Mouse (Mus musculus): ENCODE data around the gene Adam23. TPM values are rescaled to one million over a fixed set of nuclear protein-coding genes. Genes with fewer than 3 reads are reported as not detected.

The Adam23 gene
- polyA plus RNA-seq, 1 experiment from 2014 or later: 4.1 TPM

DNA sequence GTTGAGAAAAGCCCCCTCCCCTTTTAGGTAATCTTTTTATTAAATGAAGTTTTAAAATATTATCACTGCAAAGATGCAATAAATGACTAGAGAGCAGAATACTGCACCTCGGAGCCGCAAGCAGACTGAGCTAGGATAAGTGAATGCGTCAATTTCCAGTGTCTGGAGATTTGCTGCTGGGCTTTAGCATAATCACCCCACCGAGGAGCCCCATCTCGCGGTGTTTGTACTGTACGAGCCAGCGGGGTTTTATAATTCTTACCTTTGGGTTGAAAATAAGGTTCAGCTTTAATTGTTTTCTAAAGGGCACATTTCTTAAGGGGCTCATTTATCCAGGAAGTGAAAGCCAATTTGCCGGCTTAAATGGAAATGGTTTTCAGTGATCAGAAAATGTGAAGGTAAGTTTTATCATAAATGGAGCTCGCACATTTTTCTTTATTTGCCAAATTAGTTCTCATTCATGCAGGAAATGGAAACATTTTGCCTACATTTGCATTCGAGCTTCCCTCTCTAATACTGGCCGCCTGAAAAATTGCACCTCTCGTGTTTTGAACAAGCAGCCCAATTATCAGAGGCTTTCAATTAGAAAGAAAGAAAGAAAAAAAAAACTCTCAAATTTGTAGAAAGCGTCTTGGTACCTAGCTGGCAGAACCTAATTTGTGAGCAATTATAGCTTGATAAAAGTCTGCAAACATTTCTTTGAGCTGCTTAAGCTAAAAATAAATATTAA is 94.4 kb downstream of the Adam23 start:
- H3K9me3 ChIP-seq (ENCODE audit: control insufficient read depth, low read length): no peaks in the 10 kb centered on the region
- no peak overlapping the region for H3K27ac ChIP-seq (replicated peaks; ENCODE audit: low read depth, low read length)
- no peak overlapping the region for H3K4me3 ChIP-seq (ENCODE audit: low read depth, low read length)
- no peaks in the 10 kb centered on the region for H3K36me3 ChIP-seq (ENCODE audit: control insufficient read depth, insufficient read depth, low read length)
- no peaks in the 10 kb centered on the region for H3K27me3 ChIP-seq (ENCODE audit: control insufficient read depth, insufficient read depth, low read length)
- no peaks in the 10 kb centered on the region for H3K4me1 ChIP-seq (ENCODE audit: control insufficient read depth, insufficient read depth, low read length)
- 60% methylated on average over 14 of the region's 14 CpGs for WGBS
- no peak for DNase-seq (ENCODE audit: low spot score)
- ATAC-seq (ENCODE audit: insufficient number of reproducible peaks, low FRiP score, low TSS enrichment, low read depth): no peak
- H3K9ac ChIP-seq (ENCODE audit: low read length): no peak overlapping the region
- no peak overlapping the region for H3K4me2 ChIP-seq (ENCODE audit: low read depth, severe bottlenecking)

DNA sequence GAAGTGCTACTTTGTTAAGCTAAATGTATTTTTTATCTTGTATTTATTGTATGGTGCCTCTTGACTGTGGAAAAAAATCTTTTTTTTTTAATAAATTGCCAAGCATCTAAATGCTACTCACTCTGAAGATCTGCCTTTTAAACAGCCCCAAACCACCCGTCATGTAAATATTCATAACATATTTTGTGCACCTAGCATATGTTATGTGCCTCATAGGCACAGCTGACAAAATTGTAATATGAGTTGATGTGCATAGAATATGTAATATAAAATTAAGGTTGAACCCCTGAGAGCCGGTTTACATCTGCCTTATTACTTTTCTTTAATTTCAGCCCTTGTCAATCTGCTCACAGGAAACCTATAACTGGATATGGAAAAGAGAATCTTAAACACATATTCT is 98.4 kb downstream of the Adam23 start:
- no peak overlapping the region for H3K4me3 ChIP-seq (ENCODE audit: low read depth, low read length)
- H3K4me2 ChIP-seq (ENCODE audit: low read depth, severe bottlenecking): no peak overlapping the region
- H3K27ac ChIP-seq (replicated peaks; ENCODE audit: low read depth, low read length): no peak overlapping the region
- no peaks in the 10 kb centered on the region for H3K9me3 ChIP-seq (ENCODE audit: control insufficient read depth, low read length)
- H3K36me3 ChIP-seq (ENCODE audit: control insufficient read depth, insufficient read depth, low read length): no peaks in the 10 kb centered on the region
- WGBS: 88% methylated on average over 2 of the region's 2 CpGs
- no peak for DNase-seq (ENCODE audit: low spot score)
- no peak for ATAC-seq (ENCODE audit: insufficient number of reproducible peaks, low FRiP score, low TSS enrichment, low read depth)
- no peak overlapping the region for H3K9ac ChIP-seq (ENCODE audit: low read length)
- H3K4me1 ChIP-seq (ENCODE audit: control insufficient read depth, insufficient read depth, low read length): no peaks in the 10 kb centered on the region
- no peaks in the 10 kb centered on the region for H3K27me3 ChIP-seq (ENCODE audit: control insufficient read depth, insufficient read depth, low read length)

DNA sequence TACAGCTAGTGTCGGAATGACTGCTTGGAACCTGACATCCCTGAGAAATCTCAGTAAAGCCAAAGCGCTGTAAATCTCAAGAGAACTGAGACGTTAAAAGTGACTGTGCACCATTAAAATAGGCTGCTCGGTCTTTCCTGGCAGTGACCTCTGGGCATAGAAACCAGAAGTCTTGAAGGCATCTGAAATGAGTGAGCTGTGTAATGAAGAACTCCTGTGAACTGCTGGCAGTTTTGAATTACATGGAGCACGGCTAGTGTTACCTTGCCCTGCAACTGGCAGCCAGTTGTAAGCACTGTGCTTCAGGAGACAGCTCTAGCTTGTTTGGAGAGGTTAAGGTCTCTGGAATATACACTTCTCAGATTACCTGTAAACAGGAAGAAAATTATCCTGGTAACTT is 107.3 kb downstream of the Adam23 start:
- no peak overlapping the region for H3K9ac ChIP-seq (ENCODE audit: low read length)
- no peak overlapping the region for H3K27ac ChIP-seq (replicated peaks; ENCODE audit: low read depth, low read length)
- no peaks in the 10 kb centered on the region for H3K27me3 ChIP-seq (ENCODE audit: control insufficient read depth, insufficient read depth, low read length)
- 6% methylated on average over 5 of the region's 5 CpGs for WGBS
- H3K4me3 ChIP-seq (ENCODE audit: low read depth, low read length): no peak overlapping the region
- no peak overlapping the region for H3K4me2 ChIP-seq (ENCODE audit: low read depth, severe bottlenecking)
- DNase-seq (ENCODE audit: low spot score): peak; percentile 51
- H3K36me3 ChIP-seq (ENCODE audit: control insufficient read depth, insufficient read depth, low read length): no peaks in the 10 kb centered on the region
- no peaks in the 10 kb centered on the region for H3K9me3 ChIP-seq (ENCODE audit: control insufficient read depth, low read length)
- H3K4me1 ChIP-seq (ENCODE audit: control insufficient read depth, insufficient read depth, low read length): peaks cover 11% of the 10 kb centered on the region
- peak; percentile 77 for ATAC-seq (ENCODE audit: insufficient number of reproducible peaks, low FRiP score, low TSS enrichment, low read depth)

DNA sequence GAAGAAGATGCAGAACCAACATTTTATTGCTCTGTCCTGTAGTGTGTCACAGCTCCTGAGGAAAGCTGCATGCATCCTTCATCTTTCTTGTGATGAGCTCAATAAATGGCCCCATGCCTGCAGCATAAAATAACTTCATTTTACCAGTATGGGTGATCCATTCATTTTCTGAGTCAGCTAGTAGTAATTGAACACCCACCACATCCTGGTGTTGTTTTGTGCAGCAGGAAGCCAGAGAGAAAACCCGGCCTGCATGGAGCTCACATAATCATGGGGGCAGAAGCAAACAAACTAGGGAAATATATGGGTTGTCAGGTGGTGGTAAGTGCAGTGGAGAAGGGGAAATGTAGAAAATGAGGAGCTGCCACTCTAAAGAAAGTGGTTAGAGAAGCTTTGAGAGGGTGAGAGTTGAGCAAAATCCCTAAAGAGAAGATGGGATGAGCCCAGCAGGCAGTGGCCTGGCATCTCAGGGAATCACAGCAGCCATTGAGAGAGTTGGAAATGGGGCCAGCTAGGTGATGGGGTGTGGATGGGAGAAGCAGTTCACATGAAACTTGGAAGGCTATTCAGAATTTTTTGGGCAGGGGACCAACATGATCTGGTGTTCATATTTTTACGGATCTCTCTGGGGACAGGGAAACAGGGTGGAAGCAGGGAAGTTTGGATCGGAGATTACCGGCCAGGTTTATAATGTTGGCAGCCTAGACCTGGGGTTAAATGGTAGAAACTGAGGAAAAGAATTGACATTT is 116.3 kb downstream of the Adam23 start:
- no peak overlapping the region for H3K4me2 ChIP-seq (ENCODE audit: low read depth, severe bottlenecking)
- H3K36me3 ChIP-seq (ENCODE audit: control insufficient read depth, insufficient read depth, low read length): no peaks in the 10 kb centered on the region
- no peaks in the 10 kb centered on the region for H3K4me1 ChIP-seq (ENCODE audit: control insufficient read depth, insufficient read depth, low read length)
- no peak overlapping the region for H3K27ac ChIP-seq (replicated peaks; ENCODE audit: low read depth, low read length)
- H3K9me3 ChIP-seq (ENCODE audit: control insufficient read depth, low read length): no peaks in the 10 kb centered on the region
- DNase-seq (ENCODE audit: low spot score) (no peak), ATAC-seq (ENCODE audit: insufficient number of reproducible peaks, low FRiP score, low TSS enrichment, low read depth) (no peak)
- no peak overlapping the region for H3K4me3 ChIP-seq (ENCODE audit: low read depth, low read length)
- no peaks in the 10 kb centered on the region for H3K27me3 ChIP-seq (ENCODE audit: control insufficient read depth, insufficient read depth, low read length)
- no peak overlapping the region for H3K9ac ChIP-seq (ENCODE audit: low read length)
- WGBS: 84% methylated on average over 4 of the region's 4 CpGs

DNA sequence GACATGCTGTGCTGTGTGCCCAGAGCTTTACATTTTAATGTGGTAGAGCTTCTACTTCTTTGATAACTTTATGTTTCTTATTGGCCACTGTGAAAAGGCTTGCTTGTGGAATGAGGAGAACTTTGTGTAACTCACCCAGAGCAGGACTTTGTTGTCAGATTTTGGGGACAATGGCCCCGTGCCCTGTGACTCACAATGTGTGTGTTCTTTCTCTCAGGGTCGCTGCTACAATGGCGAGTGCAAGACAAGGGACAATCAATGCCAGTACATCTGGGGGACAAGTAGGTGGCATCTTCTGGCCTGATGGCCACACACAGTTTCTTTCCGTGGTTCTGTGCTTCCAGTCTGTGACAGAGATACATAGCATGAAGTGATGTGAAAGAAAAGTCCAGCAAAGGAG is 118.2 kb downstream of the Adam23 start:
- Histone ChIP-seq H3K9ac (ENCODE audit: low read length) (no peak overlapping the region), H3K4me3 (ENCODE audit: low read depth, low read length) (no peak overlapping the region), H3K4me2 (ENCODE audit: low read depth, severe bottlenecking) (no peak overlapping the region), H3K9me3 (ENCODE audit: control insufficient read depth, low read length) (no peaks in the 10 kb centered on the region), H3K36me3 (ENCODE audit: control insufficient read depth, insufficient read depth, low read length) (no peaks in the 10 kb centered on the region), H3K27me3 (ENCODE audit: control insufficient read depth, insufficient read depth, low read length) (no peaks in the 10 kb centered on the region), H3K27ac (replicated peaks; ENCODE audit: low read depth, low read length) (no peak overlapping the region), H3K4me1 (ENCODE audit: control insufficient read depth, insufficient read depth, low read length) (no peaks in the 10 kb centered on the region)
- WGBS: 82% methylated on average over 4 of the region's 4 CpGs
- no peak for ATAC-seq (ENCODE audit: insufficient number of reproducible peaks, low FRiP score, low TSS enrichment, low read depth)
- DNase-seq (ENCODE audit: low spot score): no peak

DNA sequence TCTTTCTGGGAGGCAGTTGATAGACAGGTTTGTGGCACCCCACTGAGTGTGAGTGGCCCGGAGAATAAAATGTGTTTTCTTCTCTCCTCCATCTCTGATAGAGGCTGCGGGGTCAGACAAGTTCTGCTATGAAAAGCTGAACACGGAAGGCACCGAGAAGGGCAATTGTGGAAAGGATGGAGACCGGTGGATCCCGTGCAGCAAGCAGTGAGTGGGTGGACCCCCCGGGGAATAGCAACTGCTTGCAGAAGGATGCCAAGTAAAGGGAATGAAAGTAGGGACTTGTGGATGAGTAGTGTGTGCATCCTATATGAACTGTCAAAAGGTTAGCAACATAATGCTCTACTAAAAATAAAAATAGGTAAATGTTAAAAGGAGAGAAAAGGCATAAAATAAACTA is 120.8 kb downstream of the Adam23 start:
- no peaks in the 10 kb centered on the region for H3K36me3 ChIP-seq (ENCODE audit: control insufficient read depth, insufficient read depth, low read length)
- no peak overlapping the region for H3K4me3 ChIP-seq (ENCODE audit: low read depth, low read length)
- H3K4me2 ChIP-seq (ENCODE audit: low read depth, severe bottlenecking): no peak overlapping the region
- H3K27ac ChIP-seq (replicated peaks; ENCODE audit: low read depth, low read length): no peak overlapping the region
- 56% methylated on average over 7 of the region's 7 CpGs for WGBS
- H3K9me3 ChIP-seq (ENCODE audit: control insufficient read depth, low read length): no peaks in the 10 kb centered on the region
- H3K9ac ChIP-seq (ENCODE audit: low read length): no peak overlapping the region
- ATAC-seq (ENCODE audit: insufficient number of reproducible peaks, low FRiP score, low TSS enrichment, low read depth): no peak
- DNase-seq (ENCODE audit: low spot score): no peak
- no peaks in the 10 kb centered on the region for H3K27me3 ChIP-seq (ENCODE audit: control insufficient read depth, insufficient read depth, low read length)
- no peaks in the 10 kb centered on the region for H3K4me1 ChIP-seq (ENCODE audit: control insufficient read depth, insufficient read depth, low read length)

DNA sequence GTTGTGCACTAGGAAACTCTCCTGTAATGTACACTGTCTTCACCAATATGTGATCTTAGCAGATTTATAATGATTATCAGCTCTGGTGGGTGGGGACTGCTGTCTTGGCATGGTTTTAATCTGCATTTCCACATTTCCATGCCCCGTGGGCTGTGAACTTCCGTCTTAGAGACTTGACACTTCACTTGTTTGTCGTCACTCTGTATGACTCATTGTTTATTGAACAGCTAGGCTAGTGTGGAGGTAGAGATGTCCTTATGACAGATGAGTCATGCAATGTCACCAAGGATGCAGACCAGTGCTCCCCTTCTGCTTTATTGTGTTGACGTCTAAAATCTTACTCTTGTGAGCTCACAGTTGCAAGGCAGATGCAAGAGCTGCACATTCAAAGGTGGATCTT is 121.3 kb downstream of the Adam23 start:
- 65% methylated on average over 4 of the region's 4 CpGs for WGBS
- no peaks in the 10 kb centered on the region for H3K36me3 ChIP-seq (ENCODE audit: control insufficient read depth, insufficient read depth, low read length)
- ATAC-seq (ENCODE audit: insufficient number of reproducible peaks, low FRiP score, low TSS enrichment, low read depth) (no peak), DNase-seq (ENCODE audit: low spot score) (no peak)
- no peaks in the 10 kb centered on the region for H3K9me3 ChIP-seq (ENCODE audit: control insufficient read depth, low read length)
- H3K4me3 ChIP-seq (ENCODE audit: low read depth, low read length): no peak overlapping the region
- H3K4me1 ChIP-seq (ENCODE audit: control insufficient read depth, insufficient read depth, low read length): no peaks in the 10 kb centered on the region
- H3K9ac ChIP-seq (ENCODE audit: low read length): no peak overlapping the region
- no peak overlapping the region for H3K27ac ChIP-seq (replicated peaks; ENCODE audit: low read depth, low read length)
- no peak overlapping the region for H3K4me2 ChIP-seq (ENCODE audit: low read depth, severe bottlenecking)
- H3K27me3 ChIP-seq (ENCODE audit: control insufficient read depth, insufficient read depth, low read length): no peaks in the 10 kb centered on the region

DNA sequence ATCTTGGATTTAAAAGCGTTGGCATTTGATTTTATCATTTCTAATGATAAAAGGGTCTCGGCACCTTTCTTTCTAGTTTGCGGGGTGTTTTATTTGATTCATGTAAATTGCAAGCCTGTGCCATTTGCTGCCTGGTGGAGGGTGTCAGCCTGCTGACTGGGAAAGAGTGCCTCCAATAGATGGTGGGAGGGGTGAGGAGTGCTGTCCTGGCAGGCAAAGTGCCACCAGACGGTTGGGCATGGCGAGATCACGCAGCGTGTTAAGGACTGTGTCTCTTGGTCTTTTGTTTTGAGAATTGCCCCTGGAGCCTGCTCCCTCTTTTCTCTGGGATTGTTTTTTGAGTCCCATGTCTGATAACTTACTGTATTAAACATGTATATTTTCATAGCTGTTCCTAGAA is 126.5 kb downstream of the Adam23 start:
- Histone ChIP-seq H3K4me1 (ENCODE audit: control insufficient read depth, insufficient read depth, low read length) (peaks cover 4% of the 10 kb centered on the region; the same call in 1 of the 2 replicates), H3K27me3 (ENCODE audit: control insufficient read depth, insufficient read depth, low read length) (no peaks in the 10 kb centered on the region), H3K4me3 (ENCODE audit: low read depth, low read length) (no peak overlapping the region), H3K9ac (ENCODE audit: low read length) (no peak overlapping the region), H3K9me3 (ENCODE audit: control insufficient read depth, low read length) (no peaks in the 10 kb centered on the region), H3K4me2 (ENCODE audit: low read depth, severe bottlenecking) (no peak overlapping the region), H3K36me3 (ENCODE audit: control insufficient read depth, insufficient read depth, low read length) (no peaks in the 10 kb centered on the region), H3K27ac (replicated peaks; ENCODE audit: low read depth, low read length) (no peak overlapping the region)
- ATAC-seq (ENCODE audit: insufficient number of reproducible peaks, low FRiP score, low TSS enrichment, low read depth): no peak
- no peak for DNase-seq (ENCODE audit: low spot score)
- whole genome bisulfite sequencing: 64% methylated on average over 7 of the region's 7 CpGs
